Mouse (Mus musculus): ENCODE data around the gene Rhoh. TPM values are rescaled to one million over a fixed set of nuclear protein-coding genes. Genes with fewer than 3 reads are reported as not detected.

Rhoh gene
- 0.70 TPM in 1 of 2 replicates, not detected in the other for polyA plus RNA-seq (2012; ENCODE audit: insufficient read depth, low replicate concordance)

DNA sequence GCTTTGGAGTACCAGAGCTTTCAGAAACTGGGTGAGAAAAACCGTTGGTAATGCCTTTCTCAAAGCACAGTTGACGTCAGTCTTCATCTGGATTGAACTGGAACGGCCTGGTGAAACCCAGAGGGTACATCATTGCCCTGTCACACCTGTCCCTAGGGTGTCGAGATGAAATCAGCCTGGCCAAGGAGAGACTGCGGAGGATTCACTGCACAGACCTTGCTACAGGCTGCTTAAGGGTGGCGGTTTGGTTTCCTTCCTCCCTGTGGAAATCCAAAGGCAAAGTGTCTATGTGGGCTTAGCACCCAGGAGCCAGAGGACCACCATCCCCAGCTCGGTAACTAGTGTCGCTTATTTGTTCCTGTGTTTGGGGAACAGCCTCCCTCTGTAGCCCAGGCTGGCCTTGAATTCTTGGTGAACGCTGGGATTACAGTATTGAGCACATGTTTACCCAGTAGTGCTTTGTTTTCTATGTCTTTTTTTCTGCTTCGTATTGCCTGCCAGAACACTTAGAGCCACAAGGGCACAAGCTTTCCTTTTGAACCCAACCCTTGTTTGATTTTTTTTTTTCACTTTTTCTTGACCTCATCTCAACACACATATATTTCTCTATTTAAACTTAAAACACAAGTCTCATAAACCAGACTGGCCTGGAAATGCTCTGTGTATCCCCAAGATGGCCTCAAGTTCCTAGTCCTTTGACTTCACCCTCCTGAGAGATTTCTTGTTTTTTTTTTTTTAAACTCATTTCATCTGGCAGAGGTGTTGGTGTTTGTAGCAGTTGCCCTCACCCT lies at the start of gene Rhoh:
TSS of gene Rhoh (plus strand) at position 60 of the 791 bp plus-strand sequence.
- Histone ChIP-seq H3K9me3 (no peaks in the 10 kb centered on the region), H3K4me1 (peaks cover 57% of the 10 kb centered on the region), H3K4me3 (replicated peaks) (peak within 1 kb of the TSS; percentile 80), H3K27me3 (replicated peaks) (no peaks in the 10 kb centered on the region), H3K36me3 (replicated peaks; ENCODE audit: low read length) (no peaks in the 10 kb centered on the region)
- TF ChIP-seq FLI1 (IDR thresholded peaks at IDR 0.05; ENCODE audit: low read length), result no peak
- no peak for TF ChIP-seq GATA1 (IDR thresholded peaks at IDR 0.05; ENCODE audit: borderline replicate concordance, low read length)

DNA sequence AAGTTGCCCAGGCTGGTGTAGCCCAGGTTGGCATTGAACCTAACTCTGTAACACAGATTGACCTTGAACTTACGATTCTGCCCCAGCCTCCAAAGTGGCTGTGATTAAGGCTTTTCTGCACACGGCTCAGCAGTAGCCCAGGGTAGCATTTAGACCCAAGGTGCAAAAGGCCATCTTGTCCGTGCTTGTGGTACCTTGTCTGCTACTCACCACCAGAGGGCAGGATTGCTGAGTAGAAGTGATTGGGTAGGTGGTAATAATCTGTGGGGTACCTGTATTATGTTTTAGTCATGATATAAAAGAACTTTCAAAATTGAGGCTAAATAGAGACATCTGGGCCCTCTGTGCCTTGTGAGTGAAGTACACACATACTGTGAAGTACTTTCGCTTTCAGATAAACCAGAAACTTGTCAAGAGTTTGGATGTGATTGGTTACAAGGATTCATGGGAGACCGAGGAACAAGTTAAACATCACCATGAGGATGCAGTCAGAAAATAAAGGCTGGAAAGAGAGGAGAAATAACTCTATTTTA lies 37.3 kb upstream of the Rhoh start:
- H3K9me3 ChIP-seq, result no peaks in the 10 kb centered on the region
- H3K27me3 ChIP-seq (replicated peaks), result no peaks in the 10 kb centered on the region
- peaks cover 19% of the 10 kb centered on the region for H3K4me1 ChIP-seq
- peaks cover 91% of the 10 kb centered on the region for H3K36me3 ChIP-seq (replicated peaks; ENCODE audit: low read length)
- no peak for TF ChIP-seq GATA1 (IDR thresholded peaks at IDR 0.05; ENCODE audit: borderline replicate concordance, low read length)
- no peak for TF ChIP-seq FLI1 (IDR thresholded peaks at IDR 0.05; ENCODE audit: low read length)
- H3K4me3 ChIP-seq (replicated peaks), result no peak overlapping the region

DNA sequence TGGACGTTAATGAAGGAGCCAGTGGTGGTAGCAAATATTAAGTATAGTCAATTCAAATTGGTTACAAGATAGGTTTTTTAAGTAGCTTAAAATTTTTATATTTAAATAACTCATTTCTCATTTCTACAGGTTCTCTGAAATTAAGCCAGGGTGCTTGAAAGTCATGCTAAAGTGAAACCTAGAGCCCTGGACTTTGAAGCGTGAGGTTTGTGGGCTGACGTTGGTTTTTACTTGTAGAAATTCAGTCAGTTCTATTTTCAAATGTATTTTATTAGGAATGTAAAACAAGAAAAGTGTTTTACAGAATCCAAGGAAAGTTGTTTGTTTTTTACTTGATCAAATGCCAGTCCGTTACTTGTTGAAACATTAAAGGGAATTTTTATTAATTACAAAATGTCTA lies 34.5 kb upstream of the Rhoh start:
- peaks cover 18% of the 10 kb centered on the region for H3K4me1 ChIP-seq
- H3K4me3 ChIP-seq (replicated peaks), result no peak overlapping the region
- TF ChIP-seq FLI1 (IDR thresholded peaks at IDR 0.05; ENCODE audit: low read length) (no peak), GATA1 (IDR thresholded peaks at IDR 0.05; ENCODE audit: borderline replicate concordance, low read length) (no peak)
- peaks cover 82% of the 10 kb centered on the region for H3K36me3 ChIP-seq (replicated peaks; ENCODE audit: low read length)
- no peaks in the 10 kb centered on the region for H3K9me3 ChIP-seq
- H3K27me3 ChIP-seq (replicated peaks), result no peaks in the 10 kb centered on the region

DNA sequence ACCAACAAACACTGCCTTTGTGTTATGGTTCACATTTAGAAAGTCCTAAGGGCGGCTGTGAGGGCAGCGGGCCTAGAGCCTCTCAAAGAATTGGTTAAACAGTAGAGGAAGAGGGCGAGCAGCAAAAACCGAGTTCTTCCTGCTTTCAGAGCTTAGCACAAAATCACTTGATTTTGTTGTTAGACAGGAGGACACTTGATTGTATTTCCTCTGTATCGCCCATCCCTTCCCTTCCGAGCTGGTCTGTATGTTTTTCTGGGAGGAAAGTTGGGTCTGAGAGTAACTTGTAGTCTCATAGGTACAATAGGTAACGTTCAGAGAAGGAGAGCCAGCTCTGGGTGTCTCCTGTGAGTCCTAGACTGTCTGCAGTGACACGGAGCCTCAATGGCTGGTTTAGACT lies 33.9 kb upstream of the Rhoh start:
- Histone ChIP-seq H3K4me1 (peaks cover 24% of the 10 kb centered on the region), H3K36me3 (replicated peaks; ENCODE audit: low read length) (peaks cover 76% of the 10 kb centered on the region), H3K27me3 (replicated peaks) (no peaks in the 10 kb centered on the region), H3K4me3 (replicated peaks) (no peak overlapping the region), H3K9me3 (no peaks in the 10 kb centered on the region)
- TF ChIP-seq GATA1 (IDR thresholded peaks at IDR 0.05; ENCODE audit: borderline replicate concordance, low read length) (no peak), FLI1 (IDR thresholded peaks at IDR 0.05; ENCODE audit: low read length) (no peak)

DNA sequence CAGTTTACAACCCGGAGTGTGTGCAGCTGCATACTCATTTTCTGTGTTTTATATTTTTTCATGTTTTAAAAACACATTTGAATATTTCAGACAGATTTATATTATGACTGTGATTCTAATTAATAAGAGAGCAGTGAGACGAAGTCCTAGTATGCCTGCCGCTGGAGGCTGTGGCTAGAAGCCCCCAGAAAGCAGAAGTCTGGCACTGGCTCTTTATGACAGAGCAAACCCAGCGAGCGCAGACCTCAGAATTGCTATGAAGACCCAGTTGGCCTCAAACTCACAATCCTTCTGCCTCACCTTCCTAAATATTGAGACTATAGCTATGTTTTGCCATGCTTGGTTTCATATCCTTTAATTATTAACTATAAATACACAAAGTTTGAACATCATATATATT lies 32.8 kb upstream of the Rhoh start:
- Histone ChIP-seq H3K36me3 (replicated peaks; ENCODE audit: low read length) (peaks cover 71% of the 10 kb centered on the region), H3K4me3 (replicated peaks) (no peak overlapping the region), H3K27me3 (replicated peaks) (no peaks in the 10 kb centered on the region), H3K4me1 (peaks cover 23% of the 10 kb centered on the region), H3K9me3 (no peaks in the 10 kb centered on the region; the same call in 1 of the 2 replicates)
- TF ChIP-seq GATA1 (IDR thresholded peaks at IDR 0.05; ENCODE audit: borderline replicate concordance, low read length) (no peak), FLI1 (IDR thresholded peaks at IDR 0.05; ENCODE audit: low read length) (no peak)

DNA sequence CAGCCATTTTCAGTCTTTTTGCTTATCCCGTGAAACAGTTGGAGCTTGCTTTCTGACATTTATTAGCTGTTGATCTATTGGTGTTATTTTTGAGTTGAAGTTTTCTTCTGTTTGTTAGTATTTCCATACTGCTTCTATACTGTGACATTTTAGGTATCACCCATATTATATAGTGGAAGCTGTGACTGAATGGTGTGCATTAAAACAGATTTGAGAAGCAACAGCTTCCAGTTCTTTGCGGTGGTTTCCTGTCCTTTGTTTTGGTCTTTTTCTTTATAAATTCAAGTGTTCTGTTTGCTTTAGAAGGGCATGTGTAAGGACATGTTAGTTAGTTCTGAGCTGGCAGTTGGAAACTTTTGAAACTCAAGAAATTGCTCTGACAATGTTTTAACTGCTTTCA lies 32.0 kb upstream of the Rhoh start:
- no peak for TF ChIP-seq GATA1 (IDR thresholded peaks at IDR 0.05; ENCODE audit: borderline replicate concordance, low read length)
- no peak for TF ChIP-seq FLI1 (IDR thresholded peaks at IDR 0.05; ENCODE audit: low read length)
- Histone ChIP-seq H3K9me3 (no peaks in the 10 kb centered on the region; the same call in 1 of the 2 replicates), H3K27me3 (replicated peaks) (no peaks in the 10 kb centered on the region), H3K36me3 (replicated peaks; ENCODE audit: low read length) (peaks cover 66% of the 10 kb centered on the region), H3K4me3 (replicated peaks) (no peak overlapping the region), H3K4me1 (peaks cover 21% of the 10 kb centered on the region)

DNA sequence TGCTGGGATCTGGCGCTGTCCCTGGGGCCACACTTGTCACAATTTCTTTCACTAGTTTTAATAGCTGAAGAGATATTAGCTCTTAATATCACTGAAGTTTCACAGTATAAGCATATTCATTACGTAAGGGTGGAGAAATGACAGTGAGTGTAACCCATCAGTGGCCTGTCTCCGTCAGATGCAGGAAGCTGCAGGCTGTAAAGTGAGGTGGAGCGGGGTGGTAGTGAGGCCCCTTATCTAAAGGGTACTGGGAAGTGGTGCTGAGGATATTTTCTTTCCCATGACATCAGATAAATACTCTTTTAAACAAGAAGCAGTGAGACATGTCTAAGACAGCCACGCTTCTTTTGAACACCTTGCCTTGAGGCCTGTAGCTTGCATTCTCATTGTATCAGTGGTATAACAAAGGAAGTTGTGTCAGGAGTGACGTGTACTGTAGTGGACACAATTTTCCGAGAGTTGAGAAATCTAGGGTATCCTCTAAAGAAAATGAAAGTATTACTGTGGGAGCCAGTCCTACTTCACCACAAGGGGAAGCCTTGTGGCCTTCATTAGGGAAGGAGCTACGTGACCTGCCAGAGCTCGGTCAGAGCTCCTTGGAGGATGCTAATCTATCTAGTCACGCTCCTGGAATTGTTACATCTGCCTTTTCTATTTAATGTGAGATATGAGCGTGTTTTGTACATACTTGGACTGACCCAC lies 28.9 kb upstream of the Rhoh start:
- Histone ChIP-seq H3K4me1 (peaks cover 27% of the 10 kb centered on the region), H3K36me3 (replicated peaks; ENCODE audit: low read length) (peaks cover 51% of the 10 kb centered on the region), H3K9me3 (peaks cover 6% of the 10 kb centered on the region), H3K4me3 (replicated peaks) (peak overlapping the region; percentile 69), H3K27me3 (replicated peaks) (no peaks in the 10 kb centered on the region)
- TF ChIP-seq GATA1 (IDR thresholded peaks at IDR 0.05; ENCODE audit: borderline replicate concordance, low read length) (no peak), FLI1 (IDR thresholded peaks at IDR 0.05; ENCODE audit: low read length) (no peak)

DNA sequence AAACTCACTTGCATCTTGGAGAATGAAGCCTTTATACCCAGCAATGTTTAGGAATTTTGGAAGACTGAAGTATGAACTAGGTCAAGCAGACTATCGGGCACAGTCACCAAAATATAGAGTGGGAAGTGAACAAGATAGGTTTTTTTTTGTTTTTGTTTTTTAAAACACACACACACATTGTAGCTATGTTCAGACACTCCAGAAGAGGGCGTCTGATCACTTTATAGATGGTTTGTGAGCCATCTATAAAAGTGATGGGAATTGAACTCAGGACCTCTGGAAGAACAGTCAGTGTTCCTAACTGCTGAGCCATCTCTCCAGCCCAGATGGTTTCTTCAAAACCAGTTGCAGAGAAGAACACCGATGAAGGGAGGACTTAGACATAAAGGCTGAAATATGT lies 27.9 kb upstream of the Rhoh start:
- Histone ChIP-seq H3K27me3 (replicated peaks) (no peaks in the 10 kb centered on the region), H3K9me3 (peaks cover 6% of the 10 kb centered on the region), H3K36me3 (replicated peaks; ENCODE audit: low read length) (peaks cover 43% of the 10 kb centered on the region), H3K4me3 (replicated peaks) (no peak overlapping the region), H3K4me1 (peaks cover 27% of the 10 kb centered on the region)
- TF ChIP-seq GATA1 (IDR thresholded peaks at IDR 0.05; ENCODE audit: borderline replicate concordance, low read length), result no peak
- TF ChIP-seq FLI1 (IDR thresholded peaks at IDR 0.05; ENCODE audit: low read length), result no peak

DNA sequence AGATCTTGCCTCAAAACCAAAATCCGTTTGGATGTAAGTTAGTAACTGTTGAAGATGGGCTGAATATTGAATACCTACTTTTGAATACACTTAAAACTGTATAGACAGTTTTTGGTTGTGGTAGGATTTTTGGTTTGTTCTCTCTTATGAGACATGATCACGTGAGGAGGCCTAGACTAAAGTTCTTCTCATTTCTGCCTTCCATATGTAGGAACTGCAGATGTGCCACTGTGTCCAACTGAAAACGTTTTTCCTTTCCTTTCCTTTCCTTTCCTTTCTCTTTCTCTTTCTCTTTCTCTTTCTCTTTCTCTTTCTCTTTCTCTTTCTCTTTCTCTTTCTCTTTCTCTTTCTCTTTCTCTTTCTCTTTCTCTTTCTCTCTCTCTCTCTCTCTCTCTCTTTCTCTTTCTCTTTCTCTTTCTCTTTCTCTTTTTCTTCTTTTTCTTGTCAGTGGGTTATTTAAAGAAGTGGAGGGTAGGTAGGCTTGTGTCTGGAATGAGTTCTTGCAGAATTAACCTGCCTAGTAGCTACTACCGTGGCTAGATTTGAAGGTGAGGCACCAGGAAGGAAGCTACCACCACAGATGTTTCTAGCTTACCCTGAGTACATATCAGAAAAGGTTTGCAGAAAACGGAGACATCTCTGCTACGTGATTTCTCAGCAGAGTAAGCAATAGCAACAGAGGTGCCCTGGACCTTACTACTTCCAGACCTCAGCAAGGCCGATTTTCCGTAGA lies 27.1 kb upstream of the Rhoh start:
- H3K36me3 ChIP-seq (replicated peaks; ENCODE audit: low read length), result peaks cover 37% of the 10 kb centered on the region
- H3K4me1 ChIP-seq, result peaks cover 30% of the 10 kb centered on the region
- TF ChIP-seq FLI1 (IDR thresholded peaks at IDR 0.05; ENCODE audit: low read length) (no peak), GATA1 (IDR thresholded peaks at IDR 0.05; ENCODE audit: borderline replicate concordance, low read length) (no peak)
- H3K27me3 ChIP-seq (replicated peaks), result no peaks in the 10 kb centered on the region
- H3K4me3 ChIP-seq (replicated peaks), result peak overlapping the region; percentile 24
- H3K9me3 ChIP-seq, result peaks cover 11% of the 10 kb centered on the region
